Mouse (Mus musculus): Measurements from ENCODE around the gene Cdan1.

DNA sequence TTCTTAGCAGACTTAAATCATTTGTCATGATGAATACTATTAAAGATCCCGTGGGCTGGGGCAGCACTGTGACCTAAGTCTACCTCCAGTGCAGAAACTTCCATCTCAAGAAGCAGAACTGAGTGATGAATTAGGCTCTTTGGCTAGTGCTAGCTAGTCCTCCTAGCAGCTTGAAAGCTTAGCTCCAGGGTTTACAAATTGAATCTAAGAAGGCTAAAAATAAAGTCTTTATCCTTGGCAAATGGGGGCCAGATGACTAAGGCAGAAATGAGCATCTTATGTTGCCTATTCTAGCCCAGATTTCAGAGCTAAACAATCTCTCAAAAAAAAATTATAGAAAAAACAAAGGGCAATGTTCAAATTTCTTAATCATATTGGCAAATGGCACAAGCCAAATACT lies 10.8 kb upstream of the Cdan1 start:
- TF ChIP-seq CTCF (IDR thresholded peaks at IDR 0.05; ENCODE audit: control insufficient read depth, insufficient read depth, insufficient replicate concordance, low read depth, low read length) (no peak), POLR2A (IDR thresholded peaks at IDR 0.05; ENCODE audit: control insufficient read depth, low read depth, low read length) (no peak)
